Mouse (Mus musculus): ENCODE results near the gene Dld.

DNA sequence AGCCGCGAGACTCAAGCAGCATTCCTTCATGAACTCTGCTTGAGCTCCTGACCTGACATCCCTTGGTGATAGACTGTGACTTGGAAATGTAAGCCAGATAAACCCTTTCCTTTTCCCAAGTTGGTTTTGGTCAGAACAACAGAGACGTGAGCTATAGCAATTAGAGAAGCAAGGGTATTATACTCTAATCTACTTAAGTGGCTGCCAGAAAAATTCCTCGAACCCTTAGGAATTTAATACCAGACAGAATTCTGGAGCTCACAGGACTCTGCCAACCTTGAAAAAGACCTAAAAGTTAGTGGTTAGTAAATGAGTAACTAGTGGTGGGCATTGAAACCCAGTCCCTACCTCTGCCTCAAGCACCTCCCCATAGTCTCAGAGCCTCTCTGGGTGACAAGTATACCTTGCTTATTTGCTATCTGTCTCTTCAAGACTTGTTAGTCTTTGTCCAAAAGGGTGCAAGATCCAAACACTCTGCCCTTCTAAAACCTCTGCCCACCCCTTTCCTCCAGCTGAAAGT is 67.6 kb downstream of the Dld start:
- TF ChIP-seq GATA2 (IDR thresholded peaks at IDR 0.05; ENCODE audit: borderline replicate concordance, low read depth, low read length) (no peak), GATA1 (IDR thresholded peaks at IDR 0.05; ENCODE audit: borderline replicate concordance, low read length) (no peak), CTCF (IDR thresholded peaks at IDR 0.05; ENCODE audit: low read depth, low read length) (no peak)
